Mouse (Mus musculus) T-helper 2 cell (primary cell): Measurements from ENCODE around the gene Dhfr.
"Not testable (repeated sequence)": the region's sequence is repeated elsewhere in the genome, so short reads cannot be mapped to it uniquely, and the experiment has no call there.

Experiments
- in situ Hi-C: fragments of 300-600 bp; cut with MboI, MseI; formaldehyde crosslinking; loops from one replicate; pipeline ENCODE4 v1.15.1; 2025; ENCODE audit warnings: high pct_unique_total_duplicates

Dhfr gene

GRCm38 (mm10) chr13:92371466-92371865 is 16.9 kb downstream of the Dhfr start:
- in situ Hi-C loops = not testable (repeated sequence)

DNA sequence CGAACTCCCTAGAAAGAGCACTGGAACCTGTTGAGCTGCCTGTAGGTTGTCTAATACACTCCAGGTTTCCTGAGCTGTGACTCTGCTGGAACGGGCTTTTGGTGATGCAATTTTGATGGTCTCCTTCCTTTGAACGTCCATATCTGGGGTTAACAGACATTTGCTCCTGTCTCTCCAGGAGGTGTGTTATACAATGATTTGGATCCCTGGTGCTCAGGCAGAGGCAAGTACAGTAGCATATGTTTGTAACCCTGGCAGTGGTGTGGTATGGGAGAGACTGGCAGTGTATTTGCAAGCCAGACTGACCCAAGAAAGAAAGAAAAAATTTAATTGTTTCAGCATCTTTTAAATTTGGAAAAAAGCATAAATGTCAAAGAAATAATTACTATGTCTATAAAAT is 32.8 kb downstream of the Dhfr start:
- in situ Hi-C loops = no loop called here

GRCm38 (mm10) chr13:92393047-92393661 is 38.6 kb downstream of the Dhfr start:
- in situ Hi-C loops = no loop called here

GRCm38 (mm10) chr13:92398491-92399384 is 44.2 kb downstream of the Dhfr start:
- in situ Hi-C loops = no loop called here

DNA sequence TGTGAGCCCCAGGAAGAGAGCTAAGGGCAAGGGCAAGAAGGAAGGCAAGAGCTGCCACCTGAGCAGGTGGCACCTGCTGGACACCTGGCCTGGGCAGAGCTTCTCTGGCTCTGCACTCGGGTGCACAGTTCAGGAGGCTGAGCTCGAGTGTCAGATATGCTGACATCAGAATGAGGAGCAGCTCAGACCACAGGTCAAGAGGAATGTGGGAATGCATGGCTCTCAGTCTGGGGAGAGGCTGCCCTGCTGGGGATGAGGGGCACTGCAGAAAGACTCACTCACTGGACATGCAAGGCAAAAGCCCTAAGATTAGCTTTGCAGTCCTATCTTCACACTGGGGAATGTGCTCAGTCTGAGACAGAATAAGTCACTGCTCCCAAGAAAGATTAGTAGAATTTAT is 47.5 kb downstream of the Dhfr start:
- in situ Hi-C loops = loop anchor here (25.0 kb wide), 1 partner anchor 1785 kb away; no protein-coding TSS in a partner anchor

DNA sequence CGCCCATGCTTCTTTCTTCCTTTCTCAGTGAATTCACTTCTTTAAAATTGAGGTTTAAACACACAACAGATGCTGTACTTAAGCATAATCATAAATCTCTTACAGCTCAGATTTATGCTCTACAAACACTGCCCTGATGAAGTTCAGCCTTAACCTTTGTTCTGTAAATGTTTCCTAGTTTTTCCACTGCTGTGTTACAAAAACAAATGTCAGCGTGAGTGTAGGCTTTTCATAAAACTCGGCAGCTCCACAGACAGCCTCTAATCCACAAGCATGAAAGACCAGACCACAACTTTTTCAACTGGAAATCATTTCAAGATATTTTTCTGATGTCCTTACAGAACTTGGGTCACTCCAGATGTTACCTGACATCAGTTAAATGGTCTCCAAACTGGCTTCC is 49.0 kb downstream of the Dhfr start:
- in situ Hi-C loops = loop anchor here (25.0 kb wide), 1 partner anchor 1784 kb away; no protein-coding TSS in a partner anchor

DNA sequence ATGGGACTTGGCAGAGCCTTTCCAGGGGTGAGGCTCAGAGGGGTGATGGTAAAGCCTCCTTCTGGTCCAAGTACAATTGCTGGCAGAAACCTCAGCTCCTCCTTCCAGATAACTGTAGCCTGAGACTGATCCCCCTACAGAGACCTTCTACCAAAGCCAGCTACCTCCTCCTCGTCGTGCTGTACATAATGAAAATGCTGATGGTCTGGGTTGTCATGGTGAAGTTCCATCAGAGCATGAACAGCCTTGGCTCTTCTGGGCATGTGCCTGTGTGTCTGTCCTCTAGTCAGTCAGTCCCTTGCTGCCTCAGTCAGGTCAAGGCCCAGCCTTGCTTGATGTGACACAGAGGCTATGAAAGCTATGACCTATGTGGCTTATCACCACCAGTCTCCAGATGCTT is 56.0 kb downstream of the Dhfr start:
- in situ Hi-C loops = loop anchor here (25.0 kb wide), 1 partner anchor 1777 kb away; no protein-coding TSS in a partner anchor

- in situ Hi-C loops = loop anchor here (25.0 kb wide), 1 partner anchor 1768 kb away; no protein-coding TSS in a partner anchor
Measured at GRCm38 (mm10) chr13:92419630-92420029, 65.1 kb downstream of the Dhfr start.

DNA sequence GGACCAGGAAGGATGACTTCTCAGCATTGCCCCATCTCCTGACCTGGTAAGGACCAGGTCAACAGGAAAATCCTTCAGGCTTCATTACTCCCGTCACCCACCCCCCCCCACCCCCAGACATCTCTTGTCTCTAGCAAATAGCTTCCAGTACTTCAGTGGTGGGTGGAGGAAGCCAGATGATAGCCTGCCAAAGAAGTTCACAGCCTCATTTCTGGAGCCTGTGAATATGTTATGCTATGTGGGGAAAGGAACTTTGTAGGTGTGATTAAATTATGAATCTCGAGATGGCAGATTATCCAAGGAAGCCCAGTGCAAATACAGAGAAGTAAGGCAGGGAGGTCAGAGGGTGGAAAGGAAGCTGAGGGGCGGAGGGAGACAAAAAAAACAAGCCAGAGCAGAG is 69.2 kb downstream of the Dhfr start:
- in situ Hi-C loops = loop anchor here (25.0 kb wide), 1 partner anchor 1764 kb away; no protein-coding TSS in a partner anchor

DNA sequence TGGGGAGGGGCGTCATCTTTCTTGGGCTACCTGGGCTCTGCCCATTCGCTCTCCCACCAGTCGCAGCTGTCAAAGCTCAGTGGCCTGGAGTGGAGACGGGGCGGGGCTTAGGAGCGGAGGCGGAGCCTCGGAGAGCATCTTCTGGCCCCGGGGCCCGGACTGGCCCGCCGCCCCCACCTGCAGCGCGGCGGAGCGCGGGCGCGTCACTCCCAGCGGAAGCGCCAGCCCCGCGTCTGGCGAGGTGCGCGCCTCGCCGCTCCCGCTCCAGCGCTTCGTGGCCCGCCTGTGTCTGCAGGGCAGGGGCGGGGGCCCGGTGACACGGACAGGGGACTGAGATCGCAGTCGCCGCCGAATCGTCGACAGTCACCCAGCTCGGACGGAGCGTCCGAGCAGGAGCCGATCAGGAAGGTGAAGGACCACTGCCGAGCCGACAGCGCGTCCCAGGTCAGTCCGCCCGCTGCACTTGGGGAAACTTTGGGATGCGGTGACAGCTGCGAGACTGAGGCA is 71.3 kb downstream of the Dhfr start, which contains the start of gene Ankrd34b:
Gene Ankrd34b, plus strand, starts transcription at position 139 of the 507 bp plus-strand sequence.
- in situ Hi-C loops = no loop called here

DNA sequence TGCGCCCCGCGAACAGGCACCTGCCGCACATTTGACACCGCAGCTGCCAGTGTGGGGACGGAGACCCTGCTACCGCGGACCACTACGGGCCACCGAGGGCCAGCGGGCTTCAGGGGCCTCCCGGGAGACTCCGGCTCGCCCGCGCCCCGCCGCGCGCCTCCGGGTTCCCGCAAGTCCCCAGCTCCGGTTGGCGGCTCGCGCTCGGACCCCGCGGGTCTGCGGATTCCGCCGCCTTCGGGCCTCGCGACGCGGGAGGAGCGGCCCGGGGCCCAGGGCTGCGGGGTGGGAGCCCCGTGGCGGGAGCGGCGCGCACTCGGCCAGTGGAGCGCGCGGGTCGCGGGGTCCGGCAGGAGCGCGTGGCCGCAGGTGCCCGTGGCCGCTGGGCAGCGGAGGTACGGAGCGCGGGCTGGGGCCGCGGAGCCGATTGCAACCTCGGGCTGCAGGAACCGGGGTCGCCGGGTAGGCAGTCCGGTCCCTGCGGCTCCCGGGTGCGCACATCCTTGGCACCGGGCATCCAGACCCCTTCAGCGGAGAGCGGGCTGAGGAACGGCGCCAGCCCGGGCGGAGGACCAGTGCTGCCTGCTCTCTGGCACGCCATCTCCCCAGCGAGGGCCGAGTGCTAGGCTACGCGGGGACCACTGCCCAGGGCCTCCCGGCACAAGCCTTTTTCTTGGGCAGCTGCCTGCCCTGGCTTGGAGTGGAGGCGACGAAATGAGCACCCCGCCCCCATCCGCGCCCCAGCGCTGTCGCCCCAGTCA is 71.9 kb downstream of the Dhfr start:
- in situ Hi-C loops = no loop called here

DNA sequence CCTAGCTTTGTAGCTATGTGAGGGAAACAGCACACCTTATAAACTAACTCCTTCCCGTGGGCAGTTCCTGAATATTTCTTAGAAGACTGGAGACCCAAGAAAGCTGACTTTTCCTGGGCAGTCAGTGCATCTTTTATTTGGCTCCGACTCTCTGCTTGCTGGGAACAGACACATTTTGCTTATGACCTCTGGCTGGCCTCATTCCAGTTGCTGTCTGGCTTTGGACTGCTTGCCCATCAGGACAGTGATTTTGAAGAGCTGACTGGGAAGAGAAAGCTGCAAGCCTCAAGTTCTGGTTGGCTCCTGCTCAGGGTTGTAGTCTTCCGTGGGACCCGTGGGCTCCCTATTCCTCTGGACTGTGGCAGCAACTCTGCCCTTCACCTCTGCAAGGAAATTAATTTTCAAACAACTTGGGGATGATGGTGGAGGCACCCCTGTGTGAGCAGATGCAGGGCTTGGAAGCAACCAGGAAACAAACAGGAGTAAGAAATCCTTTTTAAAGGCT is 72.9 kb downstream of the Dhfr start:
- in situ Hi-C loops = no loop called here
